Mouse (Mus musculus) embryonic facial prominence, embryonic 10.5 days (tissue): ENCODE results near the gene Cdh18. TPM values are rescaled to one million over a fixed set of nuclear protein-coding genes. Genes with fewer than 3 reads are reported as not detected.
"Not testable (repeated sequence)": the region's sequence is repeated elsewhere in the genome, so short reads cannot be mapped to it uniquely, and the experiment has no call there.

ENCODE experiments used
- DNase-seq: peaks from one replicate; pipeline ENCODE4 v3.0.0-alpha.2; 2017; ENCODE audit warnings: low spot score
- H3K27ac ChIP-seq: fragments of 300-500 bp; sonication (generic); replicated peaks from 2 replicates; pipeline ENCODE4 v1.5.1; 2016; ENCODE audit warnings: mild to moderate bottlenecking
- H3K27me3 ChIP-seq: fragments of 300-500 bp; sonication (generic); replicated peaks from 2 replicates; pipeline ENCODE4 v1.6.1; 2016; ENCODE audit warnings: low read depth, mild to moderate bottlenecking; ENCODE audit not compliant: poor library complexity, severe bottlenecking
- H3K36me3 ChIP-seq: fragments of 300-500 bp; sonication (generic); replicated peaks from 2 replicates; pipeline ENCODE4 v1.6.1; 2016; ENCODE audit warnings: mild to moderate bottlenecking, moderate library complexity
- H3K4me1 ChIP-seq: fragments of 300-500 bp; sonication (generic); 2 replicates; pipeline ENCODE4 v1.6.1; 2016
- H3K4me3 ChIP-seq: fragments of 300-500 bp; sonication (generic); 2 replicates; pipeline ENCODE4 v1.5.1; 2016; ENCODE audit warnings: mild to moderate bottlenecking, moderate library complexity
- H3K9me3 ChIP-seq: fragments of 300-500 bp; sonication (generic); 2 replicates; pipeline ENCODE4 v1.6.1; 2016; ENCODE audit warnings: mild to moderate bottlenecking
- WGBS: fragments of 180-500 bp; shearing (Covaris S2); methylation state at CpG from one replicate; pipeline ENCODE4 v1.1.7; 2016; 5-methylcytosine and 5-hydroxymethylcytosine counted together
- polyA plus RNA-seq: library from polyadenylated mRNA; unstranded; fragments of >200 nt; fragmentation: Nextera tagmentation; extraction: Ambion mirVana; gene quantifications from 2 replicates; pipeline ENCODE4 v1.2.1, GENCODE M21; 2016

Cdh18 gene
- polyA plus RNA-seq, 1 experiment from 2014 or later: 0.09 TPM

DNA sequence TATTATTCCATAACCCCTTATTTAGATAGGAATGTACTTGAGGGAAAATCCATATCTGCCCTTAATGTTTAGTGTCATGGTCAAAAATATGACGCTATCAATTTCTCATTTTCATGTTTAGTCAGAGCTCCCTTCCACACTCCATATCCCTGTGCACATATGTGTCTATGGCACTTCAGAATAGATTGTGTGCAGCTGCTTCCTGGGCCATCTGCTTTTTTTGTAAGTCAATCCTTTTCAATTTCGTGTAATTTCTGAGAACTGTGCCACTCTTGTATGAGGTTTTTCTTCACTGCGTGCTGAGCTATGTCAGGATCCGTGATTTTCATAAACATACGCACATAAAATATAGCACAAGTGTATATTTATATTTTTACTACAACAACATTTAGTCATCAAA lies 435.8 kb downstream of the Cdh18 start:
- Histone ChIP-seq H3K4me3 (no peak overlapping the region), H3K36me3 (no peaks in the 10 kb centered on the region), H3K4me1 (no peaks in the 10 kb centered on the region), H3K9me3 (no peaks in the 10 kb centered on the region), H3K27ac (no peak overlapping the region), H3K27me3 (no peaks in the 10 kb centered on the region)
- DNase-seq: no peak
- WGBS: 87% methylated on average over 5 of the region's 5 CpGs

DNA sequence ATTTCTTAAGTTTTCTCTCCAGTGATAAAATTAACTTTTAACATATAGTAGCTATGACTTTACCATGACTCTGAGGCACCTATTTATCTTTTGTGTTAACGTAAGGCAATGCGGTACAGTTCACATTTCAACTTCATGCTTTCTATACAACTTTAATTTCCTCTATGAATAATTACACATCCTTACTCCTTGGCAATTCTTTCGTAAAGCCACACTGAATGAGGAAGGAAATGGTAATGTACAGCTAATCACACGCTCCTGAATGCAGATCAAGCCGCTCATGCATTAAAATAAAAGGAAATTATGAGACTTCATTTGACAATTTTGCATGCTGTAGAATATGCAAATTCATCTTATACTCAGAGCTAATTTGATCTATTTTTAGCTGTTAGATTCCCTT lies 467.9 kb downstream of the Cdh18 start:
- WGBS: 91% methylated on average over 5 of the region's 5 CpGs

DNA sequence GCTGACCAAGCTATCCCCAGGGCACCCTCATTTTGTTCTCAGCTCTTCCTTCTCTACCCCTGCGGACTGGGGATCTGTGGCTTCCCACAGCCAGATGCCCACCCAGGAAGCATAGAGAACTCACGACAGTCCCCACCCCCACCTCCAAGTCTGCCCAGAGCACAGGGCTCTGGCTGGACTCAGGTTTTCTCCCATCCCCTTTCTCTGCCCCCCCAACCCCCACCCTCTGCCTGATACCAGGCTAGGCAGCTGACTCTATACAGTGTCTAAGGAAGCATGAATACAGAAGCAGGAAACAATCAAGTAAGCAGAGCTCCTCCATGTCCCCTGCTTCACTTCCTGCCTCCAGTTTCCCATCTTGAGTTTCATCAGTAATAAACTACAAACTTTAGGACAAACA lies 472.3 kb downstream of the Cdh18 start:
- Histone ChIP-seq H3K9me3 (no peaks in the 10 kb centered on the region), H3K36me3 (no peaks in the 10 kb centered on the region), H3K4me1 (peaks cover 5% of the 10 kb centered on the region; the same call in 1 of the 2 replicates), H3K27me3 (no peaks in the 10 kb centered on the region), H3K4me3 (no peak overlapping the region), H3K27ac (peak overlapping the region; percentile 40; the same call in 1 of the 2 replicates)
- 46% methylated on average over 2 of the region's 2 CpGs for WGBS
- no peak for DNase-seq

More for the DNA sequence above, 467.9 kb downstream of the Cdh18 start:
- peaks cover 5% of the 10 kb centered on the region; the same call in 1 of the 2 replicates for H3K4me1 ChIP-seq
- H3K27me3 ChIP-seq: no peaks in the 10 kb centered on the region
- H3K36me3 ChIP-seq: no peaks in the 10 kb centered on the region
- H3K4me3 ChIP-seq: no peak overlapping the region
- no peak overlapping the region for H3K27ac ChIP-seq
- H3K9me3 ChIP-seq: no peaks in the 10 kb centered on the region
- DNase-seq: no peak

DNA sequence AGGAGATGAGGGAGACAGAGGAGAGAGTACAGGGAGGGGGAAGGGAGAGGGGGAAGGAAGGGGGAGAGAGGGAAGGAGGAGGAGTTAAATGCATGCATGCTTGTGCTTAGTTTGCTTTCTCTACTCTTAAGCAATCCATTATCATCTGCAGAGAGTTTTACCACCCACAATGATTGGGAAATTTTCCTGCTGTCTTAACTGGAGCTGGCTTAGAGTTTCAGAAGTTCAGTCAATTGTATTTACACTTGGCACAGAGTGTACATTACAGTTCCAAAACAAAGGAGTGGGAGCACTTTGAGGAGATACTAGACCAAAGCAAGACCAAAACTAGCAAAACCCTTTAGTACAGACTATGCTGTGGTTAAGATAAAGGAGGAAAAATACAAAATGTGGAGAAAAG lies 473.8 kb downstream of the Cdh18 start:
- no peak overlapping the region for H3K27ac ChIP-seq
- no peak overlapping the region for H3K4me3 ChIP-seq
- H3K4me1 ChIP-seq: peaks cover 5% of the 10 kb centered on the region; the same call in 1 of the 2 replicates
- no peak for DNase-seq
- no peaks in the 10 kb centered on the region for H3K27me3 ChIP-seq
- no peaks in the 10 kb centered on the region for H3K36me3 ChIP-seq
- H3K9me3 ChIP-seq: no peaks in the 10 kb centered on the region

DNA sequence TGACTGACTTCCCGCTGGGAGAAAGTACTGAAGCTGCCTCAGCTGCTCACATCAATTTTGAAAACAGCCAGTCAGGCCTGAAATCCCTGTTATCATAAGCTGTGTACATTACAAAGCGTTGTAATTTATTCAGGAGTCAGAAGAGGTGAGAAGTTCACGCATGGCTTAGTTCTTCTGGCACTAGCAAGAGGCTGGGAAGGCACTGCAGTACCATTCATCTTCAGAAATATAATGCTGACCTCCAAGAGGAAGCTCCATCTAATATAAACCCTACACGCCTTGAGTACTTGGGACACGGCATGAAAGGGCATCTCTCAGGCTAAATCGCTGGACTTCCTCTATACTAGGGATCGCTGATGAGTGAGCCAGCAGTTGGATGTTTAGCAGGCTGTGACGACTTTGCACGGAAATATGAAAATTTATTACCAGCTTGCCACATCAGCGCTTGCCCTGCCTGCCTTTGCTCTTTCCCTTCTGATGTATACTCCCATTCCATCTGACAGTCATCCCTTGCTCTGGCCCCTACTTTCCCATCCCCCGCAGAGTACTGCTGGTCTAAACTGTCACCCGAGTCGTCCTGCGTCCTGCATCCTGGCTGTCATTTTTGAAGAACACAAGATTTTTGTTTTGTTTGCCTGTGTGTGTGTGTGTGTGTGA lies 486.9 kb downstream of the Cdh18 start:
- H3K27ac ChIP-seq: no peak overlapping the region

DNA sequence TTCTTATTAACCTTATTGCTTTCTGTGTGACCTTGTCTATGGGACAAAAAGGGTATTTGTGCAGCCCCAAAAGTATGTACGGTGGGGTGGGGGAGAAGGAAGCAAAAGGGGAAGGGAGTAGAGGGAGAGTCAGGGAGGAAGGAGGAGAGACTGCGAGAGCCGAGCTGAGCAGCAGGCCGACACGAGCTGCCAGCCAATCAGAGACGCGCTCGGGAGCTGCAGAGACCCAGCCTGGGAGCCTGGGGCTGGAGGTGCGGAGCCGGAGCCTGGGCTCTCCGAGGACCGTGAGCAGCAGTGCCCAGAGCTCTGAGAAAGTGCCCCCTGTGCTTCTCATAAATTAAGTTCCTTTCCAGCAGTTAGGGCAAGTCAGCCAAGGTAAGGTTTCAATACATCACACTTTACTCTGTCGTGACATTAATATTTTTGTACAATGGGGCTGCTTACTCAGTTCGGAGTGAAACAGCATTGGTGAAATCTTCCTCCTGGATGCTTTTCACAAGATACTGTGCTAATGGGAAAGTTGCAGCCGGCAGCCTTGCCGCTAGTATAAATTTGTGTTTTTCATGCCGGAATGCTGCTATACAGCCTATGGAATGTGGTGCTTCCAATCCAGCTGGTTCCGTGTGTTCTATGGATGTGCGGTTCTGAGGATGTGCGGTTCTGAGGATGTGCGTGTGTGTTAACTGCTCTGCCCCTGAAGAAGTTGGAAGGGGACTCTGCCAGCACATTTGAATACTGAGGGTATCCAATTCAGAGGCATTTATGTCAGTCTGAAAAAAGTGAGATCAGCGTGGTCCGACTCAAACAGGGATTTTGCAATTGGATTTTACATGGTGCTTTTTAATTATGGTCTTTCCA lies 487.6 kb downstream of the Cdh18 start:
- peaks cover 6% of the 10 kb centered on the region; the same call in 1 of the 2 replicates for H3K27me3 ChIP-seq
- no peaks in the 10 kb centered on the region for H3K36me3 ChIP-seq
- H3K27ac ChIP-seq: no peak overlapping the region
- H3K9me3 ChIP-seq: no peaks in the 10 kb centered on the region
- WGBS: 5% methylated on average over 23 of the region's 23 CpGs
- H3K4me1 ChIP-seq: peaks cover 11% of the 10 kb centered on the region
- peak; percentile 85 for DNase-seq
- H3K4me3 ChIP-seq: peak overlapping the region; percentile 59

More for the DNA sequence above, 486.9 kb downstream of the Cdh18 start:
- Histone ChIP-seq H3K4me1 (peaks cover 11% of the 10 kb centered on the region), H3K4me3 (peak overlapping the region; percentile 59), H3K36me3 (no peaks in the 10 kb centered on the region), H3K9me3 (no peaks in the 10 kb centered on the region), H3K27me3 (peaks cover 6% of the 10 kb centered on the region; the same call in 1 of the 2 replicates)
- DNase-seq: peak; percentile 36
- 7% methylated on average over 14 of the region's 14 CpGs for WGBS

DNA sequence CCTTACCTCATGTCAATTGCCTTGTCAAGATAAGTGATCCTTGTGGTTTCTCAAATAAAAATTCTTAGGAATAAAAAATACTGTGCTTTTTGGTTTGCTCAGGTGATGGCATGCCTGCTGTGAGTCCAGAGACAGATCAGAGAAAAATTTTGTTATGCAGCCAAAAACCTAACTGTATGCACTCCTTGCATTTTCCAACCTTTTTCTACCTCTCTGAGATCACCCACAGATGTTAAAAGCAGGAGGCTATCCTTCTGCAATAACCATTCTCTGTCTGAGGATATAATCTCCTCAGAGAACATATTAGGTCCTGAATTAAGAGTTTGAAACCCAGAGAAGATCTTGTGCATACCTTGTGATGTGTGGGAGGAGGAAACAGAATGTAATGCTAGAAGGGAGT lies 488.7 kb downstream of the Cdh18 start:
- H3K27ac ChIP-seq: no peak overlapping the region
- H3K4me1 ChIP-seq: peaks cover 11% of the 10 kb centered on the region
- no peak for DNase-seq
- no peak overlapping the region for H3K4me3 ChIP-seq
- H3K9me3 ChIP-seq: no peaks in the 10 kb centered on the region
- no peaks in the 10 kb centered on the region for H3K36me3 ChIP-seq
- peaks cover 6% of the 10 kb centered on the region; the same call in 1 of the 2 replicates for H3K27me3 ChIP-seq

DNA sequence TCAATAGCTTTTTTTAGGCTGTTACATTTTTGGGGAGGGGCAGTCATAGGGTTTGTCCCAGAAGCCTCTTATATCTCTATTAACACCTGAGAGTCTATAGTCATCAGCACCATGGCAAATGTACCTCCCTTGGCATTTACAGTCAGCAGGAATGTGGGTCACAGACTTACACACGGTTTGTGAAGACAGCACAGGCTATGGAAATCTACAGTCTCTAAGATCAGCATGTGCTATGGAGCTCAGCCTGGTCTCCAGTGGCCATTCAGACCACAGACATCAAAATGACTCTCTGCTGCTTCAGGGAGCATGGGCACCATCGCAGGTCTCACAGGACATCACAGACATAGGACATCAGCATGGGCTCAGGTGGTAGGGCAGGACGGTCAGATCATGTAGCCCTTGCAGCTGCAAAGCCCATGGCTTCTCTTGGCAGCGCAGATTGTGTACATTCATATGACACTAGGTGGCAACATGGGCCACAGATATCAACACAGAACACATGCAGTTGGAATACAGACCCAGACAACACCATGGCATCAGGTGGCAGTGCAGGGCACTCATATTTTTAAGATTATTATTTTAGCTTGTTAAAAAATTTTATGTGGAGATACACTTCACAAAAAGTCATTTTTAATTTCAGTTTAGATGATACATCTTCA lies 497.4 kb downstream of the Cdh18 start:
- no peaks in the 10 kb centered on the region for H3K27me3 ChIP-seq
- no peaks in the 10 kb centered on the region for H3K36me3 ChIP-seq
- H3K4me1 ChIP-seq: peaks cover 2% of the 10 kb centered on the region; the same call in 1 of the 2 replicates
- no peaks in the 10 kb centered on the region for H3K9me3 ChIP-seq
- no peak for DNase-seq
- WGBS: 81% methylated on average over 4 of the region's 4 CpGs
- H3K27ac ChIP-seq: no peak overlapping the region
- H3K4me3 ChIP-seq: no peak overlapping the region

DNA sequence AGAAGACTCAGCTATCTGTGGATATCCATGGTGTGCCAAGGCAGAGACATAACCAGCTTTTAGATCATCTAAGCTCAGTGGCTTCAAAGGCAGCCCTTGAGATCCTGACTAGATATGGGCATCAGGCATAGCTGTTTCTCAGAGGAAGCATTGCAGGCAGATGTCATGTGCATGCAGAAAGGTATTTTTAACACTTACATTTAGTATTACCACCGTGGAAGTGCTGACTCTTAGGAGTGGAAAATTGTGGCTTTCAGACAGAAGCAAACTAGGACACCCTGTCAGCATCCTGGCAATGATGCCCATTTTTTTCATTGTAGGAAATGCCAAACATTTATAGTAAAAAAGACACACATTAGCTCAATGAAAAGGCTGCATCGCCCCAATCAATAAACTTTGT lies 503.2 kb downstream of the Cdh18 start:
- Histone ChIP-seq H3K27ac (no peak overlapping the region), H3K4me3 (no peak overlapping the region), H3K4me1 (no peaks in the 10 kb centered on the region), H3K36me3 (no peaks in the 10 kb centered on the region), H3K9me3 (no peaks in the 10 kb centered on the region), H3K27me3 (no peaks in the 10 kb centered on the region)
- no peak for DNase-seq
- 82% methylated on average over 2 of the region's 2 CpGs for WGBS

DNA sequence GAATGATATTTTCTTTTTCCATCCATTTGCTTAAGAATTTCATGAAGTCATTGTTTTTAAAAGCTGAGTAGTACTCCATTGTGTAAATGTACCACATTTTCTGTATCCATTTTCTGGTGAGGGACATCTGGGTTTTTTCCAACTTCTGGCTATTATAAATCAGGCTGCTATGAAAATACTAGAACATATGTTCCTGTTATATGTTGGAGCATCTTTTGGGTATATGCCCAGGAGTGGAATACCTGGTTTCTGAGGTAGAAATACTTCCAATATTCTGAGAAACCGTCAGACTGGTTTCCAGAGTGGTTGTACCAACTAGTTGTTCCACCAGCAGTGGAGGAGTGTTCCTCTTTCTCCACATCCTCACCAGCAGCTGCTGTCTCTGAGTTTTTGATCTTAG lies 536.5 kb downstream of the Cdh18 start:
- not testable (repeated sequence) for H3K27me3 ChIP-seq, DNase-seq, H3K27ac ChIP-seq, H3K4me1 ChIP-seq, H3K36me3 ChIP-seq, H3K4me3 ChIP-seq, H3K9me3 ChIP-seq
- WGBS: 80% methylated on average over 1 of the region's 1 CpGs

DNA sequence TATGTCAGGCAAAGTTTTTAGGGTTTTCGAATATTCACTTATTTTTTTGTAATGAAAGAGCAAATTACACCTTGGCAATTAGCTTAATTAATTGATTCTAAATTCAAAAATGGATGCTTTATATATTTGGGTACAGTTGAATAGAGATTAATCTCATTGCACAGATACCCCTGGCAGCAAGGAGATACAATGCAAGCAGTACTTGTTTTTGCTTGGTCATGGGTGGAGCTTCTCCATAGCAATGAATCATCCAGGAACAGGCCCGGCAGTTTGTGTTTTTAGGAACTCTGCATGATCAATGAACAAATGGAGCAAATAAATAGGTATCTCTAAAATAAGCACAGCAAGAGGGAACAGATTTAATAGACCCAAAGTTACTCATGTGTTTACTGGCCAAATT lies 538.7 kb downstream of the Cdh18 start:
- Histone ChIP-seq H3K36me3 (no peaks in the 10 kb centered on the region), H3K27ac (no peak overlapping the region), H3K27me3 (no peaks in the 10 kb centered on the region), H3K4me3 (no peak overlapping the region), H3K4me1 (no peaks in the 10 kb centered on the region), H3K9me3 (no peaks in the 10 kb centered on the region)
- WGBS: 85% methylated on average over 2 of the region's 2 CpGs
- no peak for DNase-seq

DNA sequence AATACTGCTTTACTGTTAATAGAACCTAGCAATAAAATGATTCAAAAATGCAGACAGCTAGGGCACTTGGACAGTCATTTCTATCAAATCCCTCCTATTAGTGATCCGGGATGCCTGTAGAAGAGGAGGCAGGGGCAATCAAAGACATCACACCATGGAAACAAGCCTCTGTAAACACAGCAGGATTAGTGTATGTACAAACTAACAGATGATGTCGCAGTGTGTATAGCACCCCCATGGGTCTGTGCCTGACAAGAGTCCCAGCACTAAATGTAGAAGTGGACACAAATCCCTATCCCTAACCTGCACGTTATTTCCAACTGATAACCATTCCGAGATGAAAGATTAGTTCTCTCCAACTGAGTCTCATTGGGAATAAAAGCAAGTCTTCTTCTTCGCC lies 547.8 kb downstream of the Cdh18 start:
- Histone ChIP-seq H3K4me3 (no peak overlapping the region), H3K9me3 (no peaks in the 10 kb centered on the region), H3K27ac (no peak overlapping the region), H3K27me3 (no peaks in the 10 kb centered on the region), H3K4me1 (no peaks in the 10 kb centered on the region), H3K36me3 (no peaks in the 10 kb centered on the region)
- 86% methylated on average over 5 of the region's 5 CpGs for WGBS
- DNase-seq: no peak
